Mouse (Mus musculus) erythroblast, embryonic 14.5 days (primary cell): ENCODE results near the gene Elane.

ENCODE experiments used
- GATA1 ChIP-seq: IDR thresholded peaks from 2 replicates; pipeline ENCODE4 v1.6.1; 2012; ENCODE audit warnings: low read length, inconsistent platforms, mixed read lengths
- TAL1 ChIP-seq: IDR thresholded peaks from 3 replicates; pipeline ENCODE4 v1.6.1; 2012; ENCODE audit warnings: low read length, inconsistent platforms, mixed read lengths

DNA sequence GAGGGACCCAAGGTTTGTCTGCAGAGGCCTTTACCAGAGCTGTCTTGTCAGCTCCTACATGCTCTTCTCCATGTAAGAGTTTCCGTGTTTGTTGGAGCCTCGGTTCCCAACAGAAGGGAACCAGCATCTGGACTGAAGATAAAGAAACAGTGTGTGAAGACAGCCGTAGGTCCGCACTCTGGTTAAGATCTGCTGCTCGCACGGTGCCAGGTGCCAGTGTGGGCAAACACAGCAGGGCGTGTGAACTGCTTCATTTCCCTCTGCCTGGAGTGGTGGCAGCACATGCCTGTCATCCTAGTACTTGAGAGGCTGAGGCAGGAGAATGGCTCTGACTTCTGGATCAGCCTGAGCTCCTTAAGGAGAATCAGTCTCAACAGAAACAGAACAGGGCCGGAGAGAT, 14.2 kb upstream of the Elane start:
- TF ChIP-seq GATA1 (no peak), TAL1 (no peak)
